Mouse (Mus musculus) left cerebral cortex, postnatal 14 days (tissue): Measurements from ENCODE around the gene Acsl3. TPM values are rescaled to one million over a fixed set of nuclear protein-coding genes. Genes with fewer than 3 reads are reported as not detected.

Experiments
- DNase-seq, 2 experiments: peaks; one replicate each; pipeline ENCODE4 v3.0.0; 2021 to 2022; ENCODE audit warnings: low spot score in 2 of 2, mixed read lengths in 1 of 2
- intact Hi-C: fragments of 180-260 bp; cut with DNase I; formaldehyde crosslinking; loops from one replicate; pipeline ENCODE4 v1.15.1; 2025
- total RNA-seq, 2 experiments: library from RNA; stranded (reverse); gene quantifications; 2 replicates each; pipeline ENCODE4 v1.2.3; 2021

The Acsl3 gene
- total RNA-seq, 2 experiments from 2014 or later, result 138 to 147 TPM

DNA sequence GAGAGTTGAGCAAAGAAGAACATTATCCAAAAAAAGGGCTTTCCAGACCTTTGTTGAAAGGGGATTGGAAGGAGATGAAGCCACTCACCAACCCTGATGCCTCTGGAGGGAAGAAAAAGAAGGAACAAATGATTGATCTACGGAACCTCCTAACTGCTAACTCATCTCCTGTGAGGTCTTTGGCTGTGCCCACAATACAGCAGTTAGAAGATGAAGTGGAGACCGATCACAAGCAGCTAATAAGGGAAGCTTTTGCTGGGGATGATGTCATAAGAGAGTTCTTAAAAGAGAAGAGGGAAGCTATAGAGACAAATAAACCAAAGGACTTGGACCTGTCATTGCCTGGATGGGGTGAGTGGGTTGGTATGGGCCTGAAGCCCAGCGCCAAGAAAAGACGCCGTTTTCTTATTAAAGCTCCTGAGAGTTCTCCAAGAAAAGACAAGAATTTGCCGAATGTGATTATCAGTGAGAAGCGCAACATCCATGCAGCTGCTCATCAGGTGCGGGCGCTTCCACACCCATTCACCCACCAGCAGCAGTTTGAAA lies 8.4 kb downstream of the Acsl3 start:
- DNase-seq, result no peak
- intact Hi-C loops, result no loop called here

DNA sequence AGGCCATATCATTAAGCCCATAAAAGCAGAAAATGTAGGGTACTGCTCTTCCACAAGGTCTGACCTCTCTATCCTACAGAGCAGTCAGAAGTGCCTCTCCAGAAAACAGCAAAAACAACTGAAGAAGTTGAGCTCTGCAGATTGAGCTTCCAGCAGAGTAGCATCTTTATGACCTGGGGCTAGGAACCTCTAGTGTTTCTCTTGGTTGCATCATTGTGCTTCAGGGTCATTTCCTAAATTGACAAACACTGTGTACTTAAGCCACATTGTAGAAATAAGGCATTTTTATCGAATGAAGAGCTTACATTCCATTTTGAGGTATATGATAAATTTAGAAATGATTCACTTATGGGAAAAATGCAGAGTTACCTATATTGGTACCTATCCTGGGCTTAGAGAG lies 9.0 kb downstream of the Acsl3 start:
- intact Hi-C loops, result no loop called here
- no peak for DNase-seq

DNA sequence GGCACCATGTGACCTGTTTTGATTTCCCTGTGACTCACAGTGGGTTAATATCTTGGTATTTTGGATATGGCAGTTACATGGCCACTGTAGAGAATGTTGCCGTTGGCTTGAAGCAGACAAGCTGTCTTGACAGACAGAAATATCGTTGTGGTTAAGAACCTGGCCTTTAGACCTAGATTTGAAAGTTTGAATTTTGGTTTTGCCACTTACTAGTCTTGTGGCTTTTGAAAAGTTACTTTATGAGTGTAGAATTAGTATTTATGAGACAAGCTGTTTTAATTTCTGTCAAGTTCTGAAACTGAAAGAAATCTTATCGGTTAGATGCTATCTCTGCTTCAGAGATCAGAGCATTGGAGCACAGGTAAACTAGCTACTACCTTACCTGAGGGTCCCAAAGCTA lies 24.7 kb downstream of the Acsl3 start:
- no peak for DNase-seq
- intact Hi-C loops, result no loop called here

DNA sequence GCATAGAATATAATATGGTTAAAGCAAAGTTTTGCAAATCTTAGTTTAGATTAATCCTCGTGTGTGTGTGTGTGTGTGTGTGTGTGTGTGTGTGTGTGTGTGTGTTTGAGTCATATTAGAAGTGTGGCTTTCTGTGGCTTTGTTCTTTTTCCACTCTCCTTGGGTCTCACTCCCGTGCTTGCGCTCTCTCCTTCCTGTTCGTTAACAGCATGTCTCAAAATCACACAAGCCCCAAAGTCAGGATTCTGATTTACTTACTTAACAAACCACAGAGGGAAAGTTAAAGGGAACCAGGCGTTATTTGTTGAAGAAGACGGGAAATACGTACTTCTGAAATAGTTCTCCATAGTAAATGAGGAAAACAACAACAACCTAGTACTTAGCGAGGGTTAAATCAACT lies 26.5 kb downstream of the Acsl3 start:
- DNase-seq, result no peak
- intact Hi-C loops, result no loop called here

DNA sequence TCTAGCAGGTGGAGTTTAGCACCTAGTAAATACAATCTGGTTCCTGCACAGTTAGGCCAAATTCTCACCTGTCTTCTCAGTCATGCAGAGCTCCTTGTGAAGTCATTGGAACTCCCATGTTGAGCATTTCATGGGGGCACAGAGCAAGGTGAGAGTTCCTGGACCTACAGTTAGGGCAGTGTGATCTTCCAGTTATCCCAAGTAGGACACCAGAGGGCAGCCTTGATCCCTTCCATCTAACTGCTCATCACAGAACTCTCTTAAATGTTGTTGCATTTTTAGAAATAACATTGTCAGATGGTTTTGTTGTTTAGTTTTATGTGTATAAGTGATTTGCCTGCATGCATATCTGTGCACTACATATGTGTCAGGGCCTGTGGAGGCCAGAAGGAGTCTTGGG lies 29.2 kb downstream of the Acsl3 start:
- peak; percentile 20 to 35 for DNase-seq

DNA sequence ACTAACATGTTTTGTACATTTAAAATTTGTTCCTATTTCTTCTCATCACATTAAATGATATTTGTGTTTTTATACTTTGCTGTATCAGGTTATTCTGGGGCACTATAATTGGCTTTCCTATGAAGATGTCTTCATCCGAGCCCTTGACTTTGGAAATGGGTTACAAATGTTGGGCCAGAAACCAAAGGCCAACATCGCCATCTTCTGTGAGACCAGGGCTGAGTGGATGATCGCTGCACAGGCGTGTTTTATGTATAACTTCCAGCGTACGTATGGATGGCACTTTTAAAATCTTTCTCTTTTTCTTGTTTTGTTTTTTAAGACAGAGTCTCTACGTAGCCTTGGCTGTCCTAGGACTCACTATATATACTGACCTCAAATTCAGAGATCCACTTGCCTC lies 30.5 kb downstream of the Acsl3 start:
- intact Hi-C loops, result loop anchor here (5.0 kb wide), 1 partner anchor 156 kb away; no protein-coding TSS in a partner anchor
- no peak for DNase-seq

More for the DNA sequence above, 29.2 kb downstream of the Acsl3 start:
- intact Hi-C loops, result loop anchor here (5.0 kb wide), 1 partner anchor 155 kb away; no protein-coding TSS in a partner anchor

DNA sequence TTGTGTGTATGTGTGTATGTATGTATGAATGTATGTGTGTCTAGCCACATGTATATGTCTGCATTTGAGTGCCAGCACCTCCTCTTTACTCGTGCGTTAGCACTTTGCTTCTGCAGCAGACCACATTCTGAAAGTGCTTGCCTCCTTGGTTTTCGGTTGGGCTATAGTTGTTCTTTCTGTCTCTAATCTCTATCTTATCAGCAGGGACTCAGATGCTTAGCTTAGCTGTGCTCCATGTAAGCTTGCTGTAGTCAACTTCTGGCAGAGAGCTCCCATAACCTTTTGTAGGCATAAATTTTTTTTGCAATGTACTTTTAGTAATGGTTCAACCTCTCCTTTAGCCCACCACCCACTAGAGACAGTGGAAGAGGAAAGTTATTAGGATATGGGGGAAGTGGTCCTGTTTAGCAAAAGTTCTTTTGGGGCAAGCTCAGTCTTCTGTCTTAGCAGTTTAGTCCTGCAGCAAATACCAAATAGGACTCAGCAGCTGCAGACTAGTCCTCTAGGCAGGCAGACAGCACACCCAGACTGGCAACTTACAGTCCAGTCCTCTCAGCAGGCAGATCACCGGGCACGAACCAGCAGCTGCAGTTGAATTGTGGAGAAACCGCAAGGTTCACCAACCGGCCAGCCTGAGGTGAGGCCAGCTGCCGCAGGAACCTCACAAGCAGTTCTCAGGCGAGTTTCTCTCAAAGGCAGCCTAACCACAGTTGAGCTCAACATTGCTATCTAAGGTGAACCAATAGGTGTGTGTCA lies 37.1 kb downstream of the Acsl3 start:
- no peak for DNase-seq
- intact Hi-C loops, result no loop called here

DNA sequence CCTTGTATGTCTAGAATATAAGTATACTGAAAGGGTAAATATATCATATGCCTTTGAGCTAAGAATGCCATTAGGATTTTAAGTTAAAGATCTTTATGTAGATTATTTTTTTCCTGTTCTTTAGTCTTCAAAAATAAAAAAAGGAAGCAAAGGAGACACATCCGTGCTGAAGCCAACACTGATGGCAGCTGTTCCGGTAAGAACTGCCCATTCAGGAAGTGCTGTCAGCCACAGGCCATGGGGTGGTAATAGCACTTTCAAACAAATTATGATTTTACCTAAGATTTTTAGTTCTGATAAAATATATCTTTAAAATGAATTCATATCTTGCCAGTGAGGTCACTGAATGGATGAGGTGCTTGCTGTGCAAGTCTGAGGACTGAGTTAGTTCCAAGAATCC lies 38.7 kb downstream of the Acsl3 start:
- intact Hi-C loops, result no loop called here

DNA sequence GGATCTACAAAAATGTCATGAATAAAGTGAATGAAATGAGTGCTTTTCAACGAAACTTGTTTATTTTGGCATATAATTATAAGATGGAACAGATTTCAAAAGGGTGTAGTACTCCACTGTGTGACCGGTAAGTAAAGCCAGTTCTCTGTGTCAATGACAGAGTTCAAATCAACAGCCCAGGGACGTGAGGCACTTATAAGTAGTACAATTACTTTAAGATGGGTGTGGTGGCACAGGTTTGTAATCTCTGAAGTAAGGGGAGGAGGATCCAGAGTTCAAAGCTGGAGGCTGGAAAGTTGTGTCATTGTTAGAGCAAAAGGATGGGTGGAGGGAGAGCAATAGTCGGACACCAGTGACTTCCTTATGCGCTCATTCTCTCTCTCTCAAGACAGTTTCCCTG lies 39.3 kb downstream of the Acsl3 start:
- intact Hi-C loops, result no loop called here
- no peak for DNase-seq

More for the DNA sequence above, 38.7 kb downstream of the Acsl3 start:
- DNase-seq, result no peak

DNA sequence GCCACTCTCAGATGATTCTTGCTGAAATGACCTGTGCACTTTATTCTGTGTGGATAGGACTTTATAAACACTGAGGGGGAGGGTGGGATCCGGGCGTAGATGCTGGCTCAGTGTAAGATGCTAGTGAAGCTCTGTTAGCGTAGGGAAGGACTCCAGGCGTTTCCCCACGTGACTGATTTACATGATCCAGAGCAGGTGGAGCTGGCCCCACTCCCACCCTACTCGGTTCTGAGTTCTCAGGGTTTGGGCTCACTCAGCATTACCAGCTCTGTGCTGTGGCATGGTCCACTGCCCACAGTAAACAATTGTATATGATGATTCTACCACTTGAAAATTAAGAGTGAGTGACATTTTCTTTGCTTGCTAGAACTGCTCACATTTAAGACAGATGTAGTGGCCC lies 40.5 kb downstream of the Acsl3 start:
- DNase-seq, result no peak
- intact Hi-C loops, result no loop called here

DNA sequence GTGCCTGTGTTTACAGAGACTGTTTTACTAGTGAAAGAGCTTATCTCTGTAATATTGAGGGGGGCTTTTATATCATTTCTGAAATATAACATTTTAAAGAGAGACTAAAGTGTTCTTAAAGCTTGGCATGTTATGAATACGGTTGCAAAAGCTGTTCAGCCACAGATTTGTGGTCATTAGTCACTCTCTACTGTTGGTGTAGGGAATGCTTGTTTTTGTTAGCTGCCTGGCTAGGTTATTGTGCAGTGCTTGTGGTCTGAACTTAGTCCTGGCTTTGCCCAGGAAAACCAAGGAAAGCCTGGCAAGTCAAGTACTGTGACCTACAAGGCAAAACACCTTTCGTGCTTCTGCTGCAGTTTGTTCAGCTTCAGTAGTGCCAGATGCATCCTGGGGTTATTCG lies 44.1 kb downstream of the Acsl3 start:
- intact Hi-C loops, result no loop called here

DNA sequence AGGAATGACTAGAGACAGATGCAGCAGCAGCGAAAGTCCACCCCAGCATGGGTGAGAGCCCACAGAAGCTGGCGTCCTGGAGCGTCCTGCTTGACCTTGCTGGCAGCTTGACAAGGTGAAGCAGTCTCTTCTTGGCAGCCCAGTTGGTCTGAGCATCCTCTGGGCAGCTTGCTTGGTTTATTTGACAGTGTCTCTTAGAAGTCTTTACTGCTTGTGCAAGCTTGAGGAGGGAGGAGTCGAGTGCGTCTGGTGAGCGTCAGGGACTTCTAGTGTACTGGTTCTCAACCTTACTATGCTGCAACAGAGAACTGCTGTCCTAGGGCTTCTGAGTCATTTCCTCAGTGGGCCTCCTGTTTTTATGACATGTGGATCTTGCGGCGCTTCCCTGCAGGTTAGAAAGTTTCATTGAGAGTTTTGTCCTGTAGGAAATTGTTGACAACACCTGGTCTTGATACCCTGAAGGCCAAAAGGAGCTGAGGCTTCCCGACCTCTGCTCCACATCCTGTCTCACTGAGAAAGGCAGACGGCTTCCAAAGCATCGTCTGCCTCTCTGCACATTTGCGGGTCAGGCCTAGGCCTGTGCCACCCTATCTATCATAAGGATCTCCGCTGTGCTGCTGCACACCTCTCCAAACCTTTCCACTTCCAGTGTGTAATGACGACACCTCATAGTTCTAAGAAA lies 44.8 kb downstream of the Acsl3 start:
- DNase-seq, result no peak
- intact Hi-C loops, result no loop called here

More for the DNA sequence above, 44.1 kb downstream of the Acsl3 start:
- no peak for DNase-seq

DNA sequence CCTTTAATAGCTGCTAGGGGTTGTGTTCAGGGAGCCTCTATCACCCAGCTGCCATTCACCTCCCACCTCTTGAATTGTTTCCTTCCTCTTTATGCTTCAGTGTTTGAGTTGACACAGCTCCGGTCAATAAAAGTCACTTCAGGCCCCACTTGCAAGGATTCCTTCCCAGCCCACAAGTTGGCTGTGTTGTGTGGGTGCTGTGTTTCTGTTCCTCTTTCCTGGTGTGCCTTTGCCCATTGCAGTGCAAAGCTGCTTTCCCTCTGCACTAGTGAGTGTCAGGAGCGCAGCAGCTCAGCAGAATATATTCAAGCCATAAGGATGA lies 45.3 kb downstream of the Acsl3 start:
- intact Hi-C loops, result no loop called here
- DNase-seq, result no peak

DNA sequence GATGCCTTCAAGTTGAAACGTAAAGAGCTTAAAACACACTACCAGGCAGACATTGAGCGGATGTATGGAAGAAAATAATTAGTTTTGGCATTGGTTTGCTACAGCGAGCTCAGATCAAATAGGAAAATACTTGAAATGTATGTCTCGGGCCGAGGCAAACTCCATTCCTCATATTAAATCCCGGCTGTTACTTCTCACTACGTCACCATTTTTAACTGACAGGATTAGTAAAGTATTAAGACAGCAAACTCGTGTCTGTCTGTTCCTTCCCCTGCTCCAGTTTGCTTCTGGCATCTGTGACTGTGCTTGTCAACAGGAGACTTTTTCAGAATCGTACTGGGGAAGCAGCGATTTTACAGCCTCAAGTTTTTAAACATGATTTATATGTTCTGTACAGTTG lies 48.7 kb downstream of the Acsl3 start:
- intact Hi-C loops, result no loop called here
- no peak for DNase-seq

DNA sequence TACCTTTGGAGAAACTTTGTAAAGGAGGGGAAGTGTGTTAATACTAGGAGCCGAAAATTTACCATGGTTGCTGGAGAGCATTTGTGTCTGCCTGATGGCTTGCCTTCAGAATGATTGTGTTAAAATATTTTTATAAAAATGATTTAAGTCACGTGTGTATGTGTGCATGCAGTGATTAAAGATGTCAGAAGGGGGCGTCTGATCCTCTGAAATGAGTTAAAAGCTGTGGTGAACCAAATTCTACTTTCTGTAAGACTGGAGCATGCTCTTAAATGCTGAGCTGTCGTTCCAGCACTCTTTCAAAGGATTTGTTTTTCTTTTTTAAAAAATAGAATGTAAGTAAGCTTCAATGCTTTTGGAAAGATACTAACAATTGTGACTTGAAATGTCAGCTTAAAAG lies 49.7 kb downstream of the Acsl3 start:
- intact Hi-C loops, result no loop called here
- peak; percentile 67 to 81 for DNase-seq

DNA sequence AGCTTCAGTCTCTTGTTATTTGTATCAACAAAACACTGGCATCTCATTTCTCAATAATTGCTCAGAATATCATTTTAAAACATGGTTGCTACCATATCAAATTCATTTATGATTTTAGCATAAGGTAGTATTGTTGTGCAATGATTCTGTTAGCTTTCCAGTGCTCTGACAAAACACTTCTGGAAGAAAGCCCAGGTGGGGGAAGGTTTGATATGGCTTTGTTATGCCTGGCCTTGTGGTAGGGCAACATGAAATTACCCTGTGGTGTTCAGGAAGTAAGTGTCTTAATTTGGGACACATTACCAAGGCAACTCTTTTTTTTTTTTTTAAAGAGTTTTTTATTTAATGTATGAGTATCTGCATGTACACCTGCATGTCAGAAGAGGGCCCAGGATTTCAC lies 52.4 kb downstream of the Acsl3 start:
- intact Hi-C loops, result no loop called here
- DNase-seq, result no peak

DNA sequence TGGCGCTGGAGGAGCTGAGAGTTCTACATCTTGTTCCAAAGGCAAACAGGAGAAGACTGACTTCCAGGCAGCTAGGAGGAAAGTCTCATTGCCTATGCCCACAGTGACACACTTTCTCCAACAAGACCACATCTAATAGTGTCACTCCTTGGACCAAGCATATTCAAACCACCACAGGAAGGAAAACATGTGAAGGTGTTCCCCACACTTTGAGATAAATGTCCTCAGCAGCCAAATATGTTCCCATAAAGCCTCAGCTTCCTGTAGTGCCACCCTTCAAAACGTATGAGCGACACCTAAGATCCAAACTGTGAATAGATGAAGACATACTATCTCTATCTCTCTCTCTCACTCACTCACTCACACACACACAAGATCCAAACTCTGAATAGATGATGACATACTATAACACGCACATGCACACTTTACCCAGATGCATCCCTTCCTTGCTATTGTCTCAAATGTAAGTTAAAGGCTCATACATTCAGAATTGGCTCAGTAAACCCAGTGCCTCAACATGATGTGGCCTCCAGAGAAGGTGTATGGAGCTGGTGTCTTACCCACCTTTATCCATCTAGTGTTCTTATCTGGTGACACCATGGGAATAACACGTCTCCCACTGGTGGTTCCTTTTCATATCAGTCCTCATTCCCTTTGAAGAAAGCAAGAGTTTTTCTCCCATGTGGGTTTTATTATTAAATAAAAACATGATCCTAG lies 53.1 kb downstream of the Acsl3 start:
- DNase-seq, result no peak
- intact Hi-C loops, result no loop called here

DNA sequence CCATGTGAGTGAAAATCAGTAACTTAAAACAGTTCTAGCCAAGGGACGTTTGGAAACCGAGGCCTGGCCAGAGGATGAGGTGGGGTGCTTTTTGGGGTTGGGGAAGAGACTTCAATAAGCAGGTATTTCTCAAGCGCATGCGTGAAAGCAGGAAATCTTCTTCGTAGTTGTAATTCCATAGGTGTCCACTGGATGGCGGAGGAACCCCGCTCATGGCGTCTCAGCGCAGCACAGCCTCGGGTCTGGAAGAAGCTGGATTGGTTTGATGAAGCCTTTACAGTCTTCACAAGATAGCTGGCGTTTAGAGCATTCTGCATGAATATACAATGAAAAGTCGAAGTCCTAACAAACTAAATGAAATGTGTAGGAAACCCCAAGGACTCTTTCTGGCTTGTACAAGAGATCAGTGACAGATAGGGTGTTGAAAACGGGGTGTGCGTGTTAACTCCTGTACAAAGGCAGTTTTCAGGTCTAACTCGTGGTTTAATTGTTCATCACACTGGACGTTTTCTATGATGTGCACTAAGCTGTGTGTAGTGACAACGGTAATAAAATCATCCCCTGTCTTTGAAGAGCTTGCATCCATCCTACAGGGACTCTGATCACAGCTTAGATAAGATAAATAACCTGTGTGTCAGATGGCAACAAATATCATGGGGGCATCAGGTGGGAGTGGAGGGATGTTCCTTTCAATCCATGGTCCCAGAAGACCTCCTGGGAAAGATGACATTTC lies 67.0 kb downstream of the Acsl3 start:
- intact Hi-C loops, result loop anchor here (1.0 to 10.0 kb wide), 4 partner anchors 470 to 1050 kb away; partner anchors contain the start of genes Mrpl44 and Wdfy1
- peak; percentile 83 to 93 for DNase-seq

DNA sequence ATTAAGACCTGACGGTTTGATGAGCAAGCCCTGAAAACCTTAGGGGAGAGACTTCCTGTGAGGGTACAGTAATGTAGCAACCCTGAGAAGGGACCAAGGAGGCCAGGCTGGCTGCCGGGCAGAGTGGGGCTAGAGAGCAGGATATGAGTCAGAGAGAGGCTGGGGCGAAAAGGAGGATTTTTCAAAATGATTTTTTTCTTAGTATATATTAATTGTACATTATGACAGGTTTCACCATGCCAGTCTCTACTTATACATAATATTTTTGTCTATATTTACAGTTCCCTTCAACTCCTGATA lies 67.5 kb downstream of the Acsl3 start:
- intact Hi-C loops, result loop anchor here (5.0 to 10.0 kb wide), 3 partner anchors 470 to 1050 kb away; partner anchors contain the start of genes Mrpl44 and Wdfy1
- no peak for DNase-seq
